In genomic region chr4:53410752-53411151, GRCm38 (mm10) we compare ENCODE assay signal across 14 mouse cellular contexts.
"Had no signal": no experiment of that assay in that cellular context is flagged by ENCODE, and none has a peak within 500 bp of the region (broad histone marks: within the 10 kb centered on the region; RNA-seq: fewer than 3 reads in every experiment).

No protein-coding gene starts in this region.

- DNase-seq: kidney, adult 2 months; kidney, postnatal 25 days; left cerebral cortex, postnatal 4 days; lung, adult 18-20 months; right cerebral cortex, adult 18-20 months; right cerebral cortex, postnatal 25 days; thymus, adult 2 months; thymus, postnatal 36 days had no signal

- H3K4me3 ChIP-seq: limb, embryonic 13.5 days; megakaryocyte, embryonic 14.5 days; midbrain, embryonic 12.5 days; stomach, embryonic 15.5 days had no signal

- H3K9me3 ChIP-seq: limb, embryonic 13.5 days; megakaryocyte, embryonic 14.5 days; midbrain, embryonic 12.5 days; stomach, embryonic 15.5 days had no signal

- H3K4me2 ChIP-seq: limb, embryonic 13.5 days; midbrain, embryonic 12.5 days; stomach, embryonic 15.5 days had no signal

- H3K27me3 ChIP-seq: limb, embryonic 13.5 days; midbrain, embryonic 12.5 days; stomach, embryonic 15.5 days had no signal

- H3K36me3 ChIP-seq: limb, embryonic 13.5 days; midbrain, embryonic 12.5 days; stomach, embryonic 15.5 days had no signal

- H3K9ac ChIP-seq: limb, embryonic 13.5 days; liver, embryonic 14.5 days; midbrain, embryonic 12.5 days; stomach, embryonic 15.5 days had no signal

- ATAC-seq: midbrain, embryonic 16.5 days had no signal

- H3K27ac ChIP-seq: limb, embryonic 13.5 days; liver, embryonic 14.5 days; midbrain, embryonic 12.5 days; stomach, embryonic 15.5 days had no signal

- H3K4me1 ChIP-seq: limb, embryonic 13.5 days; midbrain, embryonic 12.5 days; stomach, embryonic 15.5 days had no signal
